Mouse (Mus musculus) liver, embryonic 14.5 days (tissue): ENCODE results near the gene Skil.

Experiments used
- CTCF ChIP-seq: IDR thresholded peaks from 2 replicates; pipeline ENCODE4 v1.5.1; 2016; ENCODE audit warnings: antibody characterized with exemption, low read depth, control low read depth
- EP300 ChIP-seq: IDR thresholded peaks from 2 replicates; pipeline ENCODE4 v1.6.1; 2016; ENCODE audit warnings: antibody characterized with exemption, low read depth

DNA sequence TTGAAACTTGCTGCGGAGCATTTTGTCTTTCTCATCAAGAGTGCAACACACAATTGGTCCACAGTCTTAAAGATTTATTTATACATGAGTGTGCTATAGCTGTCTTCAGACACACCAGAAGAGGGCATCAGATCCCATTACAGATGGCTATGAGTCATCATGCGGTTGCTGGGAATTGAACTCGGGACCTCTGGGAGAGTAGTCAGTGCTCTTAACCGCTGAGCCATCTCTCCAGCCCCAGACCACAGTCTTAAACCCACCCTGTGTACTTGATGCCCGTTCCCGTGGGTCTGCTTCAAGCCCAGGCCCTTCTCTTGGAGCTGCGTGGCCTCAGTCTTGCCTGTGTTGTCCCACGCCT, 34.1 kb upstream of the Skil start:
- TF ChIP-seq CTCF, result no peak; the same call in 1 of the 2 replicates
- no peak for TF ChIP-seq EP300
